Mouse (Mus musculus) gastrocnemius, adult 8-10 months (tissue): ENCODE measurements around the gene Vcam1. TPM values are rescaled to one million over a fixed set of nuclear protein-coding genes. Genes with fewer than 3 reads are reported as not detected.

Experiments
- DNase-seq, 2 experiments: peaks; one replicate each; pipeline ENCODE4 v3.0.0; 2022; ENCODE audit warnings: low spot score in 2 of 2
- total RNA-seq, 4 experiments: library from RNA; stranded (reverse); gene quantifications; 2 replicates each; pipeline ENCODE4 v1.2.4; 2022

Vcam1 gene
- total RNA-seq, 4 experiments from 2014 or later, result 1.4 to 2.3 (median 2.0) TPM

DNA sequence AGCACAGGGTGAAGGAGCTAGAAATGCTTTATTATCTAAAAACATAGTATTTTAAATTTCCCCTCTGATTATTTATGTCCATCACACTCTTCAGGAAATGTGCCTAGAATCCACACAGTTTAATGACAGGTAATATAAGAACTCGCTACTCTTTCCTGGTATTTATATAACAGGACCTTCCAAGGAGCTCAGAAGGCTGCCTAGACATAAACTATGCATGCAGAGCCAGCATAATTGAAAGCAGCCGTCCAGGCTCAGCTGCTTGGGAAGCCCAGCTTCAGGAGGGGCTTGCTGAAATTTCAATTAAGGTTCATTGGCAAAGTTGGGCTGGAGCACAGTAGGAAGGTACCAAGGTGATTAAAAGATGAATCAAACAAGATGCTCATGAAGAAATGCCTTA lies 2.2 kb downstream of the Vcam1 start:
- DNase-seq, result no peak

DNA sequence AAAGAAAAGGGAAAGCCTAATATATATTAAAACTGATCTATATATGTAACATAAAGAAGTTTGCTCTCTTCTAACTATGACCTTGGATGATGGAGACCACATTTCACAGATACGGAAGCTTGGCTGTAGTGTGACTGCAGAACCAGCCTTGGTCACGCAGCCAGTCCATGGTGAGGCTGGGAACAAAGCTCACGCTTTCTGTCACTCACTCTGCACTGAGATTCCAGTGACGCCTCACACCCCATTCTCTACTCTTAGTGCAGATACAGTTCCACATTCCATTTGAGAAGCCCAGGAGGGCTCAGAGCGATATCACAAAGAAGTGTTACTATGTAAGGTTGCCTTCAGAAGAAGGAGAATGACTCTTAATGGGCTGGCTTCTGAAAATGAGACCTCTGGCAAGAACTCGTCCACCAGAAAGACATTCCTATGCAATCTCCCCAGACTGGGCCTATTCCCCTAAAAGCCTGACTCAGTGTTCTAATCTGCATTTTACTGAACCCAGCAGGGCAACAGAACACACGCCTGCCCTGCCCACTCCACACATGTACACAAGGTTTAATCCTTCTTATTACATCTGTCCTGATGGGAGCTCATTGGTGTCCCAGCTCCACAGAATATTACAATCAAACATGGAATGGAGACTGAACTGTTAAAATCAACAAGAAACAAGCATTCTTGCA lies 2.8 kb downstream of the Vcam1 start:
- DNase-seq, result no peak

GRCm38 (mm10) chr3:116126070-116126469 lies 3.4 kb downstream of the Vcam1 start:
- no peak for DNase-seq

DNA sequence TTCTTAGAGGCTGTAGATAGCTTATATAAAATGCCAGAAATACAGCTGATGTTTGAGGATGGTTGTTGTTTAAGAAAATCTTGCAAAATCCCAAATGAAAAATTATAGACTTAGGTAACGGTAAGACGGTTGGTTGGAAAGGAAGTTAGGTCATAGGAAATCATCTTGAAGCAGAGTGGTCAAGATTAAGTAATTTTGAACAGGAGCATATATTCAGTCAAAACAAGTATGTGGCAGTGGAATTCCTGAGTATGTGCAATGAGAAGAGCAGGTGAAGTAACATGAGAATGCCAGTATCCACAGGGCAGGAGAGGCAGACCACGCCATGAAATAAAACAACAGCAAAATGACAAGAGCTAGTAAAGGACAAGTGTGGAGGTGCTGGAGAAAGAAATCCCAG lies 5.7 kb downstream of the Vcam1 start:
- no peak for DNase-seq

DNA sequence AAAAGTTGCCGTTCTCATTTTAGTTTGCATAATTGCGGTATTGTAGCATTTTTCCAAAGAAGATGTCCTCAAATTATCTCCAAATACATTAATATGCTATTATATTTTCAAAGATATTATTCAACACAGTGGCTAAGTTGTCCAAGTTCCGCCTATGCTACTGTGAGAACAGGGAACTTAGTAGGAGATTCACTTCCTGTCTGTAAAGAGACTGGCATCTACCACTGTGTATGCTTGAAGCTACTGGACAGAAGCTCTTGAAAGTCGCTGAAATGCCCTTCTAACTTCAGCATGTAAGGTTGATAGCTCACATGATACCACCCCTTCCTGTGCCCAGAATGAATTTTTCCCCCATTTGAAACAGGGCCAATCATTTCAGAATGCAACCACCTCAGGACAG lies 6.8 kb downstream of the Vcam1 start:
- DNase-seq, result no peak

- no peak for DNase-seq
Observed at GRCm38 (mm10) chr3:116121026-116121425, 8.5 kb downstream of the Vcam1 start.

DNA sequence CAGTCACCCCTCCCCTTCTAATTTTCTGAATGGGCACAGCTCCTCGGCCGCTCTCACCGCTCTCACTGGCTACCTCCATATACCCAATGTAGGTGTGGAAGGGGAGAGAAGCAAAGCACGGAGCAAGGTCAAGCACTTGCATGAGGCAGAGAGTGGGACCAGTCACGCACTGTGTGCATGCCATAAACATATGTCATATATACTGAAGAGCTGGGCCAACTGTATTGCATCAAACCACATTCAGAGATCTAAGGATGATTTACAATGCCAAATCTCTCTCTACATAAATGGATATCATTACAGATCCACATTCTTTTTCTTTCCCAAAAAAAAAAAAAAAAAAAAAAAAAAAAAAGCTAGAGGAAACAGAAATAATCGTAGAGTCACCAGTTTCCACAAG lies 9.1 kb downstream of the Vcam1 start:
- DNase-seq, result no peak

DNA sequence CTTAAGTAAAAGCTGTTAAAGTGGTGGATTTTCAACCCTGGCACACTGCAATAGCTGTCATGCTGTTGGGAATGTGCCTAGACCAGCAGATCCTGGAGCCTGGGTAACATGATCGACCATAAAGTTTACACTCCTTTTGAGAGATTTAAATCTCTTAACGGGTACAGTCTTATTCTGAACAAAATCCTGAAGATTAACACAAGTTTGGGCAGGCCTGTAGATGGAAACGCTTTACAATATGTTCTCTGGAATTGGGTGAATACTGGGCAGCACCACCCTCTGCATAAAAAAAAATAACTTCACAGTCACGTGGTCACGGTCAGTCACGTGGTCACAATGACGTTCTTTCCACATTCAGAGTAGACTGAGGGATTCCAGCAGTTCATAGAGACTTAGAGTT lies 10.3 kb downstream of the Vcam1 start:
- no peak for DNase-seq

GRCm38 (mm10) chr3:116117046-116117445 lies 12.4 kb downstream of the Vcam1 start:
- DNase-seq, result no peak

GRCm38 (mm10) chr3:116114249-116115188 lies 15.0 kb downstream of the Vcam1 start:
- peak; percentile 5 to 23 for DNase-seq

- no peak for DNase-seq
Observed at GRCm38 (mm10) chr3:116113443-116114241, 15.8 kb downstream of the Vcam1 start.

- no peak for DNase-seq
Observed at GRCm38 (mm10) chr3:116112816-116113405, 16.6 kb downstream of the Vcam1 start.

DNA sequence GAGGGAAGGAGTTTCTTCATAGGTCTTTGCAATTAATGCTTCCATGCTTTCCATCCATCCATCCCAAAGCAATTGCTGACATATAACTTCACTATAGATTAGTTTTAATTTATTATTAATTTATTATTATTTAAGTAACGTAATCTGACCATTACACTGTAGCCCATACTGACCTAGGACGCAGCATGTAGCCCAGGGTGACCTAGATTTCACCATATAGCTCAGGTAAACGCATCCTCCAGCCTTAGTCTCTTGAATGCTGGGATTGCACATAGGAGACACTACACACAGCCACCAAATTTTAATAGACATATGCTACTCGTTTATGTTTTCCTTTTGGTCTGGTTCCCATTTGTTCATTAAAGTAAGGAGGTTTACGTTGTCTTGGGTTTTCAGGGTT lies 23.8 kb downstream of the Vcam1 start:
- no peak for DNase-seq

GRCm38 (mm10) chr3:116104866-116105647 lies 24.4 kb downstream of the Vcam1 start:
- no peak for DNase-seq

DNA sequence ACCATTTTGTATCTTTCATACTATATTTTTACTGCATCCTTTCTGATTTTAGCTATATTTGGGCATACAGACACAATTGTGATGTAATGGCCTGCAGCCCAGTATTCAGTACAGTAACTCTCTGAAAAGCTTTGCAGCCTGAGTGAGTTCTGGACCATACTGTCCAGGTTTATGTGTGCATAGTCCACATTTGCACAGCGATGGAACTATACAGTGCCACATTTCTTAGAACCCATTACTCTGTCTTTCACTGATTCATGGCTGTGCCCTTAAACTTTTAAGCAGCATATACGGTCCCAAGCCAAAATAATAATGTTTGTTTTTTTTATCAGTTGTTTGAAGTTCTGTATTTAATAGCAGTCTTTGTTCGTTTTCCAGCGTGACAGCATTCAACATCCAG lies 25.2 kb downstream of the Vcam1 start:
- DNase-seq, result no peak

DNA sequence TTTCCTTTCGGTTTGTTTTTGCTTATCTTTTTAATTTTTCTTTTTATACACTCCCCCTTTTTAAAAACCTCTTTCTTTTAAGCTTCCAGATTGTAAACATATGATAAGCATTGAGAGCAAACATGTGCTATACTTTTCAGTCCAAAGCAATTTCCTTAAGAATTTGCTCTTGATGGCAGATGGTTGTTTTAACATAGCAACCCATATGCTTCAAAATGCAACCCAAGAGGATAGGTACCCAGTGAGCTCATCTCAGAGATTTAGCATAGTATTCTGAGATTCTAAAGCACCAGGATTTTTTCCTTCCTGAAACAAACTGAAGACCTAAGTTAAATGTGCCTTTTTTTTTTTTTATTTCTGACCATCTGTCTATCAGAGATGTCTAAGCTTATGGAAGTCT lies 28.6 kb downstream of the Vcam1 start:
- no peak for DNase-seq

DNA sequence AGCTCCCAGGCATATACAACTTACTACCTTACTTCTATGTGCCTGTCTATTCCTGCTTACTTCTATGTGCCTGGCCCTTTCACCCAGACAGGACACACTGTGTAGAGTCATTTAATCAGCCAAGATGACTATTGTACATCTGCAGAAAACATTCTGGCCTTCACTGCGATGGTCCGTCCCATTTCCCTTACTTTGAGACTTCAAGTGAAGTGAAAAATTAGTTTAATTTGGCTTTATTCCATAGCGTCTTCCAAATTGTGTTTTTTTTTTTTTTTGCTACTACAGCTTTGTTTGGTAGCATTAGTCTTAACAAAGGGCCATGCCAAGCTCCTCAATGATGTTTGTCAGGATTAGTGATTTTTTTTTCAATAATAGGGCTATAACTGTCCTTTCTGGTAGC lies 33.6 kb downstream of the Vcam1 start:
- no peak for DNase-seq

GRCm38 (mm10) chr3:116095312-116095711 lies 34.2 kb downstream of the Vcam1 start:
- no peak for DNase-seq

DNA sequence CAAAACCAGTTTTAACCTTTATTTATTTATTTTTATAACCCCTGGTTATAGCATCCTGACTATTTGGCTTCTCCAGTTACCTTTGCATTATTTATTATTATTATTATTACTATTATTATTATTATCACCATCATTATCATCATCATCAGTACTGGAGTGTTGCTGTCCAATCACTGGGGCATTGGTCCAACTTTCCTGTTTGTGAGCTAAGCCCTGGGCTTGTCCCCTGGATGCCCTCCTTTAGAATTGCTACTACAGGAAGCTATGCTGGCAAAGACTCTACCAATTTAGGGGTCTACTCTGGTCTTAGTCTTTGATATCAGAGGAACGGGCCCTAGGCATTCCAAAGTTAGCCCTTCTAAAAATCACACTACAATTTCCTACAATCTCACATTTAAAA lies 34.6 kb downstream of the Vcam1 start:
- DNase-seq, result no peak

DNA sequence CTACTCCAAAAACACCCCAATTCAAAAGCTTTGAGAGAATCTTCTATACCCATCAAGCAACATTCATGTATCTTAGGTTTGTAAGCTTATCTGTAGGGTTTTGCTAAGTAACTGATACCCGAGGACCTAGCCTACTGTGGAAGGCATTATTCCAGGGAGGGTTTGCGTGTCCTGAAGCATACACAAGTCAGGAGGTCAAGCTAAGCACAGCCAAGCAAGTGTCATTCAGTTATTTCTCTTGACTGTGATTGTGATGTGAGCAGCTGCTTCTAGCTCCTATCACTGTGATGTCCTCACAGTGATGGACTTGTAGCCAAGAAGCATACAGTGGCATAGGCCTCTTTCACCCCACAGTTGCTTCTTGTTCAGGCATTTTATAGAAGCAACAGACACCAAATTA lies 35.2 kb downstream of the Vcam1 start:
- no peak for DNase-seq

- no peak for DNase-seq
Observed at GRCm38 (mm10) chr3:116092547-116092946, 36.9 kb downstream of the Vcam1 start.
